Mouse (Mus musculus): ENCODE results near the gene Lipc. TPM values are rescaled to one million over a fixed set of nuclear protein-coding genes. Genes with fewer than 3 reads are reported as not detected.

Gene Lipc
- polyA plus RNA-seq, 1 experiment from 2014 or later: 0.19 TPM

DNA sequence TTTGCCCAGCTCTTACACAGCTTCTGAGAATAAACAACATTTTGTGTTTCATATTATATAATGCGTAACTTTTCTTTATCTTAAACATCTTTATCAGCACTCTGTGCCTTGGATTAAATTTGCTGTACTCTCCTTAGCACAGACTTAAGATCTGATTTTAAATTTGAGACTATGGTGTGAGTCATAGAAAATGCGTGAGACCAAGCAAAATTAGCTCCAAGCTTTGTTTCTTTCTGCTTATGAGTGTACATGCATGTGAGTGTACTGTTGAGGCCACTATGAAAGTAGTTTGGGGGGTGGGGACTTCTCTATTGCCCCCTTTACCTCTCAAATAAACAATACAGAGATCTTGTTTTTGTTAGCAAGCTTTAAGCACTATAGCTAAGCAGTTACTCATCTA lies 13.4 kb upstream of the Lipc start:
- H3K36me3 ChIP-seq (ENCODE audit: control insufficient read depth, insufficient read depth, low read length): no peaks in the 10 kb centered on the region
- H3K27ac ChIP-seq (replicated peaks in 1 of 2; ENCODE audit: control insufficient read depth in 1 of 2, insufficient read depth in 1 of 2, low read depth in 2 of 2, low read length in 2 of 2): no peak overlapping the region
- H3K9me3 ChIP-seq (ENCODE audit: control insufficient read depth, low read length): no peaks in the 10 kb centered on the region
- H3K4me1 ChIP-seq (ENCODE audit: control insufficient read depth in 2 of 2, insufficient read depth in 2 of 2, low read length in 2 of 2): 0 out of 4 replicates have a peak, but pooled peaks cover 0 to 2% of the 10 kb centered on the region in 2 experiments
- no peak for ATAC-seq (ENCODE audit: insufficient number of reproducible peaks, insufficient read depth, low FRiP score, low read depth)
- H3K27me3 ChIP-seq (ENCODE audit: control insufficient read depth, insufficient read depth, low read length): no peaks in the 10 kb centered on the region
- H3K4me3 ChIP-seq (ENCODE audit: control insufficient read depth in 1 of 2, insufficient read depth in 1 of 2, low read depth in 1 of 2, low read length in 2 of 2): no peak overlapping the region
- 86% methylated on average over 2 of the region's 2 CpGs for WGBS
- H3K4me2 ChIP-seq (ENCODE audit: low read length): no peak overlapping the region
- no peak overlapping the region for H3K9ac ChIP-seq (ENCODE audit: low read length)

- H3K27ac ChIP-seq (replicated peaks in 1 of 2; ENCODE audit: control insufficient read depth in 1 of 2, insufficient read depth in 1 of 2, low read depth in 2 of 2, low read length in 2 of 2): no peak overlapping the region
- 68% methylated on average over 4 of the region's 4 CpGs for WGBS
- no peak for ATAC-seq (ENCODE audit: insufficient number of reproducible peaks, insufficient read depth, low FRiP score, low read depth)
- H3K9me3 ChIP-seq (ENCODE audit: control insufficient read depth, low read length): no peaks in the 10 kb centered on the region
- no peak overlapping the region for H3K4me3 ChIP-seq (ENCODE audit: control insufficient read depth in 1 of 2, insufficient read depth in 1 of 2, low read depth in 1 of 2, low read length in 2 of 2)
- no peaks in the 10 kb centered on the region for H3K36me3 ChIP-seq (ENCODE audit: control insufficient read depth, insufficient read depth, low read length)
- H3K9ac ChIP-seq (ENCODE audit: low read length): no peak overlapping the region
- no peak overlapping the region for H3K4me2 ChIP-seq (ENCODE audit: low read length)
- 0 out of 4 replicates have a peak, but pooled peaks cover 0 to 2% of the 10 kb centered on the region in 2 experiments for H3K4me1 ChIP-seq (ENCODE audit: control insufficient read depth in 2 of 2, insufficient read depth in 2 of 2, low read length in 2 of 2)
- H3K27me3 ChIP-seq (ENCODE audit: control insufficient read depth, insufficient read depth, low read length): no peaks in the 10 kb centered on the region
These were observed 13.0 kb upstream of the Lipc start for GRCm38 (mm10) chr9:70965011-70965410.

DNA sequence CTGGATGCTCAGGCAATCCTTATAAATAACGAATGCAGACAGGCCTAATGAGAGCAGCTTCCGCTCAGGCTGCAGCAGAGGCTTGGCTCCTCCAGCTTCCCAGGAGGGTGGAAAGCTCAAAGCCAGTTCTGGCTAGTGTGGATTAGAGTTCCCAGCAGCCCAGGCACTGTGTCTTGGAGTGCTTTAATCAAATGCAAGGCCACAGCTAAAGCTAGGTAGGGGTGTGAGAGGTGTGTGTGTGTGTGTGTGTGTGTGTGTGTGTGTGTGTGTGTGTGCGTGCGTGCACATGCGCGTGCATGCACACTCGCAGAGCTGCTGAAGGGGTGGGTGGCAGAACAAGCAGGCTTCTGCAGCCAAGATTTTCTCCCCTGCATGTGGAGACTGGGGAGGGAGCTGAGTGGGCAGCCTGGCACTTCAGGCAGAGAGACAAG lies 11.4 kb upstream of the Lipc start:
- WGBS: 77% methylated on average over 7 of the region's 7 CpGs
- no peak for ATAC-seq (ENCODE audit: insufficient number of reproducible peaks, insufficient read depth, low FRiP score, low read depth)
- Histone ChIP-seq H3K4me1 (ENCODE audit: control insufficient read depth in 2 of 2, insufficient read depth in 2 of 2, low read length in 2 of 2) (0 out of 4 replicates have a peak, but pooled peaks cover 0 to 2% of the 10 kb centered on the region in 2 experiments), H3K9ac (ENCODE audit: low read length) (no peak overlapping the region), H3K27me3 (ENCODE audit: control insufficient read depth, insufficient read depth, low read length) (no peaks in the 10 kb centered on the region), H3K4me2 (ENCODE audit: low read length) (no peak overlapping the region), H3K4me3 (ENCODE audit: control insufficient read depth in 1 of 2, insufficient read depth in 1 of 2, low read depth in 1 of 2, low read length in 2 of 2) (no peak overlapping the region), H3K27ac (replicated peaks in 1 of 2; ENCODE audit: control insufficient read depth in 1 of 2, insufficient read depth in 1 of 2, low read depth in 2 of 2, low read length in 2 of 2) (no peak overlapping the region), H3K9me3 (ENCODE audit: control insufficient read depth, low read length) (no peaks in the 10 kb centered on the region), H3K36me3 (ENCODE audit: control insufficient read depth, insufficient read depth, low read length) (no peaks in the 10 kb centered on the region)

GRCm38 (mm10) chr9:70962781-70963455 lies 10.9 kb upstream of the Lipc start:
- WGBS: 77% methylated on average over 2 of the region's 2 CpGs
- 0 out of 4 replicates have a peak, but pooled peaks cover 0 to 2% of the 10 kb centered on the region in 2 experiments for H3K4me1 ChIP-seq (ENCODE audit: control insufficient read depth in 2 of 2, insufficient read depth in 2 of 2, low read length in 2 of 2)
- H3K27me3 ChIP-seq (ENCODE audit: control insufficient read depth, insufficient read depth, low read length): no peaks in the 10 kb centered on the region
- H3K27ac ChIP-seq (replicated peaks in 1 of 2; ENCODE audit: control insufficient read depth in 1 of 2, insufficient read depth in 1 of 2, low read depth in 2 of 2, low read length in 2 of 2): no peak overlapping the region
- H3K9me3 ChIP-seq (ENCODE audit: control insufficient read depth, low read length): no peaks in the 10 kb centered on the region
- no peak overlapping the region for H3K4me2 ChIP-seq (ENCODE audit: low read length)
- H3K36me3 ChIP-seq (ENCODE audit: control insufficient read depth, insufficient read depth, low read length): no peaks in the 10 kb centered on the region
- H3K4me3 ChIP-seq (ENCODE audit: control insufficient read depth in 1 of 2, insufficient read depth in 1 of 2, low read depth in 1 of 2, low read length in 2 of 2): no peak overlapping the region
- H3K9ac ChIP-seq (ENCODE audit: low read length): no peak overlapping the region
- ATAC-seq (ENCODE audit: insufficient number of reproducible peaks, insufficient read depth, low FRiP score, low read depth): no peak

- H3K27me3 ChIP-seq (ENCODE audit: control insufficient read depth, insufficient read depth, low read length): no peaks in the 10 kb centered on the region
- WGBS: 82% methylated on average over 5 of the region's 5 CpGs
- H3K9me3 ChIP-seq (ENCODE audit: control insufficient read depth, low read length): no peaks in the 10 kb centered on the region
- no peak overlapping the region for H3K27ac ChIP-seq (replicated peaks in 1 of 2; ENCODE audit: control insufficient read depth in 1 of 2, insufficient read depth in 1 of 2, low read depth in 2 of 2, low read length in 2 of 2)
- no peak overlapping the region for H3K4me2 ChIP-seq (ENCODE audit: low read length)
- ATAC-seq (ENCODE audit: insufficient number of reproducible peaks, insufficient read depth, low FRiP score, low read depth): no peak
- no peak overlapping the region for H3K9ac ChIP-seq (ENCODE audit: low read length)
- no peaks in the 10 kb centered on the region for H3K36me3 ChIP-seq (ENCODE audit: control insufficient read depth, insufficient read depth, low read length)
- no peak overlapping the region for H3K4me3 ChIP-seq (ENCODE audit: control insufficient read depth in 1 of 2, insufficient read depth in 1 of 2, low read depth in 1 of 2, low read length in 2 of 2)
- 0 out of 4 replicates have a peak, but pooled peaks cover 0 to 2% of the 10 kb centered on the region in 2 experiments for H3K4me1 ChIP-seq (ENCODE audit: control insufficient read depth in 2 of 2, insufficient read depth in 2 of 2, low read length in 2 of 2)
These were observed 8.3 kb upstream of the Lipc start for GRCm38 (mm10) chr9:70960301-70960700.

GRCm38 (mm10) chr9:70959866-70960265 lies 7.8 kb upstream of the Lipc start:
- no peak for ATAC-seq (ENCODE audit: insufficient number of reproducible peaks, insufficient read depth, low FRiP score, low read depth)
- Histone ChIP-seq H3K9me3 (ENCODE audit: control insufficient read depth, low read length) (no peaks in the 10 kb centered on the region), H3K9ac (ENCODE audit: low read length) (no peak overlapping the region), H3K4me3 (ENCODE audit: control insufficient read depth in 1 of 2, insufficient read depth in 1 of 2, low read depth in 1 of 2, low read length in 2 of 2) (no peak overlapping the region), H3K4me1 (ENCODE audit: control insufficient read depth in 2 of 2, insufficient read depth in 2 of 2, low read length in 2 of 2) (no peaks in the 10 kb centered on the region), H3K4me2 (ENCODE audit: low read length) (no peak overlapping the region), H3K27me3 (ENCODE audit: control insufficient read depth, insufficient read depth, low read length) (no peaks in the 10 kb centered on the region), H3K36me3 (ENCODE audit: control insufficient read depth, insufficient read depth, low read length) (no peaks in the 10 kb centered on the region), H3K27ac (replicated peaks in 1 of 2; ENCODE audit: control insufficient read depth in 1 of 2, insufficient read depth in 1 of 2, low read depth in 2 of 2, low read length in 2 of 2) (no peak overlapping the region)
- 85% methylated on average over 5 of the region's 5 CpGs for WGBS

GRCm38 (mm10) chr9:70959447-70959846 lies 7.4 kb upstream of the Lipc start:
- Histone ChIP-seq H3K27ac (replicated peaks in 1 of 2; ENCODE audit: control insufficient read depth in 1 of 2, insufficient read depth in 1 of 2, low read depth in 2 of 2, low read length in 2 of 2) (no peak overlapping the region), H3K4me1 (ENCODE audit: control insufficient read depth in 2 of 2, insufficient read depth in 2 of 2, low read length in 2 of 2) (no peaks in the 10 kb centered on the region), H3K27me3 (ENCODE audit: control insufficient read depth, insufficient read depth, low read length) (no peaks in the 10 kb centered on the region), H3K4me2 (ENCODE audit: low read length) (no peak overlapping the region), H3K36me3 (ENCODE audit: control insufficient read depth, insufficient read depth, low read length) (no peaks in the 10 kb centered on the region), H3K9ac (ENCODE audit: low read length) (no peak overlapping the region), H3K9me3 (ENCODE audit: control insufficient read depth, low read length) (no peaks in the 10 kb centered on the region), H3K4me3 (ENCODE audit: control insufficient read depth in 1 of 2, insufficient read depth in 1 of 2, low read depth in 1 of 2, low read length in 2 of 2) (no peak overlapping the region)
- 87% methylated on average over 3 of the region's 3 CpGs for WGBS
- ATAC-seq (ENCODE audit: insufficient number of reproducible peaks, insufficient read depth, low FRiP score, low read depth): no peak

- 80% methylated on average over 5 of the region's 5 CpGs for WGBS
These were observed 6.4 kb upstream of the Lipc start for GRCm38 (mm10) chr9:70958381-70958780.

More at GRCm38 (mm10) chr9:70958381-70958780, 6.4 kb upstream of the Lipc start:
- Histone ChIP-seq H3K9me3 (ENCODE audit: control insufficient read depth, low read length) (no peaks in the 10 kb centered on the region), H3K36me3 (ENCODE audit: control insufficient read depth, insufficient read depth, low read length) (no peaks in the 10 kb centered on the region), H3K4me3 (ENCODE audit: control insufficient read depth in 1 of 2, insufficient read depth in 1 of 2, low read depth in 1 of 2, low read length in 2 of 2) (no peak overlapping the region), H3K27me3 (ENCODE audit: control insufficient read depth, insufficient read depth, low read length) (no peaks in the 10 kb centered on the region), H3K4me1 (ENCODE audit: control insufficient read depth in 2 of 2, insufficient read depth in 2 of 2, low read length in 2 of 2) (no peaks in the 10 kb centered on the region), H3K9ac (ENCODE audit: low read length) (no peak overlapping the region), H3K4me2 (ENCODE audit: low read length) (no peak overlapping the region), H3K27ac (replicated peaks in 1 of 2; ENCODE audit: control insufficient read depth in 1 of 2, insufficient read depth in 1 of 2, low read depth in 2 of 2, low read length in 2 of 2) (no peak overlapping the region)
- no peak for ATAC-seq (ENCODE audit: insufficient number of reproducible peaks, insufficient read depth, low FRiP score, low read depth)
